26 mouse cellular contexts compared by ENCODE assay signal in the genomic region with DNA sequence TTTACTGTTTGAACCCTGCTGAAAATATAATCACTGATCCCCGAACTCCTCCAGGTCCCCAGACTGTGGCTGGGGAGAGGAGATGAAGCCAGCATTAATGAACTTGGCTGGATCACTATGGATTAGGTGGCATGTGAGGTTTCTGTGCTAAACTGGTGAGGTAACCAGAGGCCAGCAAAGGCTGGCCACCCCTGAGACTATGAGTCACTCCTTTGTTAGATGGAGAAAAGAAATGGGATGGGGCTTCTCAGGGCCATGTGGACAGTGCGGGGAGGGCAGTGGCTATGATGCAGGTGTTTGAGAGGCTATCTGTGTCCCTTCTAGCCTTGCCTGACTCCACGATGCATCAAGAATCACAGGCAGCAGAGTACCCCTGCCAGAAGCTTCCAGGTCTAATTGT. TPM values are rescaled to one million over a fixed set of nuclear protein-coding genes. Genes with fewer than 3 reads are reported as not detected.
A peak's percentile ranks its signal among the peaks of the same experiment; 100 is the strongest.
DNase-seq lines count a peak whose midpoint lies in the region; ATAC-seq lines count a peak whose summit lies in the region.
"Had no signal": no experiment of that assay in that cellular context is flagged by ENCODE, and none has a peak within 500 bp of the region (broad histone marks: within the 10 kb centered on the region; RNA-seq: fewer than 3 reads in every experiment).

No protein-coding gene starts in this region.

- H3K27me3 ChIP-seq in hindbrain, embryonic 10.5 days (ENCODE audit: insufficient read depth, poor library complexity, severe bottlenecking) = peaks cover 17% of the 10 kb centered on the region
- H3K27me3 ChIP-seq in hindbrain, embryonic 11.5 days (ENCODE audit: control insufficient read depth, insufficient read depth, low read length) = no peaks in the 10 kb centered on the region; the same call in 1 of the 2 replicates
- H3K27me3 ChIP-seq in midbrain, embryonic 10.5 days (ENCODE audit: low read depth, poor library complexity, severe bottlenecking) = peaks cover 18% of the 10 kb centered on the region
- no peaks in the 10 kb centered on the region for H3K27me3 ChIP-seq in midbrain, embryonic 15.5 days (replicated peaks)

- H3K4me3 ChIP-seq in hindbrain, embryonic 10.5 days = no peak overlapping the region
- no peak overlapping the region for H3K4me3 ChIP-seq in hindbrain, embryonic 11.5 days (ENCODE audit: low read depth, low read length)
- H3K4me3 ChIP-seq in midbrain, embryonic 10.5 days = no peak overlapping the region
- H3K4me3 ChIP-seq in midbrain, embryonic 15.5 days = no peak overlapping the region
- H3K4me3 ChIP-seq: embryonic facial prominence, embryonic 12.5 days; embryonic facial prominence, embryonic 15.5 days; heart, embryonic 12.5 days; heart, embryonic 15.5 days; hindbrain, embryonic 12.5 days had no signal

- WGBS in hindbrain, embryonic 10.5 days = 73% methylated on average over 3 of the region's 3 CpGs
- WGBS in hindbrain, embryonic 11.5 days = 64% methylated on average over 3 of the region's 3 CpGs
- whole genome bisulfite sequencing in midbrain, embryonic 10.5 days = 78% methylated on average over 3 of the region's 3 CpGs
- 60% methylated on average over 3 of the region's 3 CpGs for WGBS in midbrain, embryonic 15.5 days

- no peaks in the 10 kb centered on the region for H3K36me3 ChIP-seq in hindbrain, embryonic 10.5 days
- H3K36me3 ChIP-seq in hindbrain, embryonic 11.5 days (ENCODE audit: control insufficient read depth, insufficient read depth, low read length) = no peaks in the 10 kb centered on the region
- no peaks in the 10 kb centered on the region for H3K36me3 ChIP-seq in midbrain, embryonic 10.5 days
- H3K36me3 ChIP-seq in midbrain, embryonic 15.5 days (replicated peaks) = no peaks in the 10 kb centered on the region
- H3K36me3 ChIP-seq: embryonic facial prominence, embryonic 12.5 days; embryonic facial prominence, embryonic 15.5 days; G1E; heart, embryonic 12.5 days; heart, embryonic 15.5 days; hindbrain, embryonic 12.5 days had no signal

- DNase-seq in cerebellum, adult 9-11 months = peak; percentile 37
- DNase-seq in cerebellum, postnatal 4 days (ENCODE audit: low spot score in 2 of 2) = no peak
- no peak for DNase-seq in hindbrain, embryonic 10.5 days (ENCODE audit: low spot score)
- no peak for DNase-seq in hindbrain, embryonic 11.5 days (ENCODE audit: low spot score)
- no peak for DNase-seq in midbrain, embryonic 10.5 days (ENCODE audit: low spot score)
- DNase-seq in Muller cell, postnatal 12 days (ENCODE audit: inconsistent ontology term) = peak; percentile 60
- DNase-seq: adrenal gland, adult 8-10 months; adrenal gland, postnatal 25 days; B cell, adult 2 months; cerebellum, postnatal 10 days; gastrocnemius, postnatal 25 days; heart, adult 18-20 months; heart, postnatal 10 days; heart, postnatal 36 days; kidney, adult 18-20 months had no signal

- H3K27ac ChIP-seq in hindbrain, embryonic 10.5 days = 0 out of 2 replicates have a peak overlapping the region, but pooled peaks have one; percentile 45
- no peak overlapping the region for H3K27ac ChIP-seq in hindbrain, embryonic 11.5 days (ENCODE audit: low read depth, low read length)
- H3K27ac ChIP-seq in midbrain, embryonic 10.5 days (replicated peaks) = peak overlapping the region; percentile 42; the same call in 1 of the 2 replicates
- no peak overlapping the region for H3K27ac ChIP-seq in midbrain, embryonic 15.5 days
- H3K27ac ChIP-seq: embryonic facial prominence, embryonic 12.5 days; embryonic facial prominence, embryonic 15.5 days; heart, embryonic 15.5 days; hindbrain, embryonic 12.5 days had no signal

- ATAC-seq in hindbrain, embryonic 11.5 days (ENCODE audit: low FRiP score) = no peak
- ATAC-seq in midbrain, embryonic 15.5 days (replicated peaks) = no peak
- ATAC-seq: activated CD4-positive, CD25-positive, alpha-beta regulatory T cell, adult 4 months; hindbrain, embryonic 16.5 days; inflammation-experienced regulatory T-cells, adult 6 months; intestine, embryonic 16.5 days had no signal

- peaks cover 53% of the 10 kb centered on the region for H3K4me1 ChIP-seq in hindbrain, embryonic 10.5 days (replicated peaks)
- H3K4me1 ChIP-seq in hindbrain, embryonic 11.5 days (replicated peaks; ENCODE audit: control insufficient read depth, insufficient read depth, low read length) = no peaks in the 10 kb centered on the region; the same call in 1 of the 2 replicates
- H3K4me1 ChIP-seq in midbrain, embryonic 10.5 days = peaks cover 58% of the 10 kb centered on the region
- peaks cover 27% of the 10 kb centered on the region for H3K4me1 ChIP-seq in midbrain, embryonic 15.5 days
- H3K4me1 ChIP-seq: heart, embryonic 15.5 days had no signal

- no peak overlapping the region for H3K4me2 ChIP-seq in hindbrain, embryonic 11.5 days (replicated peaks; ENCODE audit: low read depth, low read length)
- H3K4me2 ChIP-seq in midbrain, embryonic 15.5 days = no peak overlapping the region
- H3K4me2 ChIP-seq: embryonic facial prominence, embryonic 12.5 days; embryonic facial prominence, embryonic 15.5 days; heart, embryonic 12.5 days; heart, embryonic 15.5 days; hindbrain, embryonic 12.5 days had no signal

- no peak overlapping the region for H3K9ac ChIP-seq in hindbrain, embryonic 11.5 days (ENCODE audit: low read depth, low read length)
- H3K9ac ChIP-seq in midbrain, embryonic 15.5 days = no peak overlapping the region
- H3K9ac ChIP-seq: embryonic facial prominence, embryonic 12.5 days; embryonic facial prominence, embryonic 15.5 days; heart, embryonic 12.5 days; heart, embryonic 15.5 days; hindbrain, embryonic 12.5 days had no signal

- no peaks in the 10 kb centered on the region for H3K9me3 ChIP-seq in hindbrain, embryonic 10.5 days
- H3K9me3 ChIP-seq in hindbrain, embryonic 11.5 days (ENCODE audit: control insufficient read depth, low read length) = no peaks in the 10 kb centered on the region
- no peaks in the 10 kb centered on the region for H3K9me3 ChIP-seq in midbrain, embryonic 10.5 days (replicated peaks)
- H3K9me3 ChIP-seq in midbrain, embryonic 15.5 days = no peaks in the 10 kb centered on the region
- H3K9me3 ChIP-seq: embryonic facial prominence, embryonic 12.5 days; embryonic facial prominence, embryonic 15.5 days; heart, embryonic 12.5 days; heart, embryonic 15.5 days; hindbrain, embryonic 12.5 days had no signal

RNA-seq across cellular contexts. Expression of a gene that starts 6.8 kb away (rescaled TPM):
- polyA plus RNA-seq in hindbrain, embryonic 10.5 days (2016; fragmentation: Nextera tagmentation; extraction: Ambion mirVana) = 13.1 and 14.5 TPM in 2 replicates
- 7.7 and 8.5 TPM in 2 replicates for polyA plus RNA-seq in hindbrain, embryonic 11.5 days (2014; fragmentation: Nextera tagmentation; extraction: Ambion mirVana)
- 9.2 and 11.8 TPM in 2 replicates for polyA plus RNA-seq in midbrain, embryonic 10.5 days (2016; fragmentation: Nextera tagmentation; extraction: Ambion mirVana)
- polyA plus RNA-seq in midbrain, embryonic 15.5 days (2015; fragmentation: Nextera tagmentation; extraction: Ambion mirVana) = 16.0 TPM in 2 replicates
- polyA plus RNA-seq: G1E had no signal

Comparison
In these comparisons a context has a peak if more than half of its experiments do, and no peak if none do; other contexts are left out.
1. DNase-seq: peak in cerebellum, adult 9-11 months (single experiment) and Muller cell, postnatal 12 days (single experiment); none in cerebellum, postnatal 4 days (0 of 2), hindbrain, embryonic 10.5 days (single experiment), hindbrain, embryonic 11.5 days (single experiment) and midbrain, embryonic 10.5 days (single experiment).
2. H3K27ac ChIP-seq: peak in hindbrain, embryonic 10.5 days (single experiment) and midbrain, embryonic 10.5 days (single experiment); none in hindbrain, embryonic 11.5 days (single experiment) and midbrain, embryonic 15.5 days (single experiment).